Mouse (Mus musculus) midbrain, embryonic 12.5 days (tissue): ENCODE data around the gene Ppib. TPM values are rescaled to one million over a fixed set of nuclear protein-coding genes. Genes with fewer than 3 reads are reported as not detected.

Source experiments
- ATAC-seq: fragments of 200-750 bp; cut with Nextera tagmentation; 2 replicates; pipeline ENCODE4 v1.8.0; 2017; ENCODE audit warnings: low read depth, moderate TSS enrichment, moderate library complexity; ENCODE audit not compliant: low FRiP score
- H3K27ac ChIP-seq: fragments of 300-500 bp; sonication (generic); replicated peaks from 2 replicates; pipeline ENCODE4 v1.5.1; 2016; ENCODE audit warnings: mild to moderate bottlenecking
- H3K27me3 ChIP-seq: fragments of 300-500 bp; sonication (generic); 2 replicates; pipeline ENCODE4 v1.6.1; 2016; ENCODE audit warnings: mild to moderate bottlenecking
- H3K36me3 ChIP-seq: fragments of 300-500 bp; sonication (generic); 2 replicates; pipeline ENCODE4 v1.6.1; 2016
- H3K4me1 ChIP-seq: fragments of 300-500 bp; sonication (generic); 2 replicates; pipeline ENCODE4 v1.6.1; 2016
- H3K4me2 ChIP-seq: fragments of 300-500 bp; sonication (generic); replicated peaks from 2 replicates; pipeline ENCODE4 v1.6.1; 2016; ENCODE audit warnings: mild to moderate bottlenecking, moderate library complexity
- H3K4me3 ChIP-seq: fragments of 300-500 bp; sonication (generic); 2 replicates; pipeline ENCODE4 v1.5.1; 2016; ENCODE audit warnings: mild to moderate bottlenecking
- H3K9ac ChIP-seq: fragments of 300-500 bp; sonication (generic); replicated peaks from 2 replicates; pipeline ENCODE4 v1.6.1; 2016; ENCODE audit warnings: mild to moderate bottlenecking, moderate library complexity
- H3K9me3 ChIP-seq: fragments of 300-500 bp; sonication (generic); 2 replicates; pipeline ENCODE4 v1.6.1; 2016; ENCODE audit warnings: mild to moderate bottlenecking
- WGBS: fragments of 180-500 bp; shearing (Covaris S2); methylation state at CpG from one replicate; pipeline ENCODE4 v1.1.7; 2016; 5-methylcytosine and 5-hydroxymethylcytosine counted together
- polyA plus RNA-seq: library from polyadenylated mRNA; unstranded; fragments of >200 nt; fragmentation: Nextera tagmentation; extraction: Ambion mirVana; gene quantifications from 2 replicates; pipeline ENCODE4 v1.2.1, GENCODE M21; 2016

The Ppib gene
- polyA plus RNA-seq, 1 experiment from 2014 or later: 416 TPM

DNA sequence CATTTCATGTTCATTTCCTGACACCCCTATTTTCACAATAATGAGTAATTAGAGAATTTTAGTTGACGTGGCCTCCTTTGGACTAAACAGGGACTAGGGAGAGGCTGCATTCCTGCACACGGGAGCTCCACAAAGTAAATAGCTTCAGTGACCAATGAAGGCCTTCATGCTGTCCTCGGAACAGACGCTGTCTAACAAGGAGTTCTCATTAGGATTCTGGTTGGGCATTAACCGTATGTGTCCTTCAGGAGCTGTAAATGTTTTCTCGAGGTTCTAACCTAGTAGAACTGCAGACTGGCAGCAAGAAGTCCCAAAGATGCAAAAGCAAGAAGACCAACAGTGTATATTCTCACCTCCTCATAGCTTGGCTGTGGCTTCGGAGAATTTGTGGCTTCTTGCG is 45.1 kb downstream of the Ppib start:
- 92% methylated on average over 8 of the region's 8 CpGs for WGBS
- no peak for ATAC-seq
- Histone ChIP-seq H3K4me3 (no peak overlapping the region), H3K27me3 (no peaks in the 10 kb centered on the region), H3K36me3 (peaks cover 78% of the 10 kb centered on the region), H3K4me1 (peaks cover 3% of the 10 kb centered on the region), H3K4me2 (no peak overlapping the region), H3K9me3 (no peaks in the 10 kb centered on the region), H3K27ac (no peak overlapping the region), H3K9ac (no peak overlapping the region)

DNA sequence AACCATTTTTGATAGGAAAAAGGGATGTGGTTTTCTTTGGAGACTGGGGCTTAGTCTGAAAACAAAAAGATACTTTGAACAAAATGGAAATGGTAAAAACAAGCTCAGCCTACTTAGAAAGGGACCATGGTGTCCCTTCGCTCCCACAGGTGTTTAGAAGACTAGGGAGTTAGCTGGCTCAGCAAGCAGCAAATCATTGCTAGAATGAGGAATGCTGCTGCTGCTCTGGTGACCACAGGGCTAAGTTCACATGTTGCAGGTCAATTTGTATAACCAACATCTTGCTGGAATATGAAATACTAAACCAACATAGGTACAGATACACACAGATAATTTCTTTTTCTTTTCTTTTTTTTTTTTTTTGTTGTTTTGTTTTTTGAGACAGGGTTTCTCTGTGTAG is 49.6 kb downstream of the Ppib start:
- H3K9ac ChIP-seq: no peak overlapping the region
- ATAC-seq: no peak
- H3K4me1 ChIP-seq: peaks cover 17% of the 10 kb centered on the region
- WGBS: 100% methylated on average over 1 of the region's 1 CpGs
- no peak overlapping the region for H3K4me2 ChIP-seq
- H3K4me3 ChIP-seq: no peak overlapping the region
- H3K27ac ChIP-seq: no peak overlapping the region
- no peaks in the 10 kb centered on the region for H3K27me3 ChIP-seq
- H3K9me3 ChIP-seq: no peaks in the 10 kb centered on the region
- peaks cover 51% of the 10 kb centered on the region for H3K36me3 ChIP-seq

DNA sequence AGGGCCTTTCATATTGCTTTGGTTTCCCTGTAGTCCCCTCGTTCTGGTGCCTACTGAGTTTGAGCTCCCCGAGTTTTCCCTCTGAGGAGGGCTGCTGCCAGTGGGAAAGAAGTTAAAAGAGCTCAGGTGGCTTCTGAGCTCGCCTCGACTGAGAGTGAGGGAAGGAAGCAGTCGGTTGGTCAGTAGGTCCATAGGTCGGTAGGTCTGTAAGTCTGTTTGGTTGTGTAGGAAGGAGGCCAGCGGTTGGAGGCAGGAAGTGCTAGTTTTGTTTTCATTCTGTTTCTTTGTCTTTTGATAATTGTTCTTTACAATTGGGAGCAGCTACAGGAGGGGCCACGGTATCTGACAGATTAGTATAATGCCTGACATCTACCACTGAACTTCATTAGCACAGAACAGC is 50.1 kb downstream of the Ppib start:
- Histone ChIP-seq H3K9ac (no peak overlapping the region), H3K27me3 (no peaks in the 10 kb centered on the region), H3K9me3 (no peaks in the 10 kb centered on the region), H3K27ac (peak overlapping the region; percentile 73), H3K36me3 (peaks cover 51% of the 10 kb centered on the region), H3K4me1 (peaks cover 17% of the 10 kb centered on the region), H3K4me3 (no peak overlapping the region), H3K4me2 (no peak overlapping the region)
- 54% methylated on average over 8 of the region's 8 CpGs for WGBS
- no peak for ATAC-seq

DNA sequence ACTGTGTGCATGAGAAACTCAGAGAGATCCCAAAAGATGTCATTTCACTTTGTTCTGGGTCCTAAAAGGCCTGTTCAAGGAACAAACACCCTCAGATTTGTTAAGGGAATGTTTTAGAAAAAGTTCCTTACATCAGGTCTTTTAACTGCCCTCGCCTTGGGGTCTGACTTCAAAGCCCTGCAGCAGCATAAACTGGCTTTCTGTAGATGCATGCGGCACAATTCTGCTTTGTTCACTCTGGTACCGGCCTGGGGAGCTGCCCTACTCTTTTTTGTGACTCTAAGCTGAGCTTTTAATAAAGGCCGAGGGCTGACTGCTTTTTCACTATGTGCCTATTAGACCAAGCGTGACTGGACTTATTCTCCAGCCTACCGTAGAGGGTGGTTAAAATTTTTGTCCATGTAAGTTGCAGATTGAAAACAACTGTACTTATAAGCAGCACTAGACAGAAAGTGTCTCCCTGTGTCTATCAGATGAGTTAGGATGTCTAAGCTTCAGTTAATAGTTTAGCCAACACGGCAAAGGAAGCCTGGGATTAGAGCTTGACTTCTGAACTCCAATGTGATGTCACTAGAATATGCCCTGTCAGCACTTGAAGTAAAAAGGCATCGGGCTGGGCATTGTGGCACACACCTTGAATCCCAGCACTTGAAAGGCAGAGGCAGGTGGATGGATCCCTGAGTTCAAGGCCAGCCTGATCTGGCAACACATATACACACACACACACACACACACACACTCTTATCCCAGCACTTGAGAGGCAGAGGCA is 50.8 kb downstream of the Ppib start:
- WGBS: 30% methylated on average over 8 of the region's 8 CpGs
- Histone ChIP-seq H3K9me3 (no peaks in the 10 kb centered on the region), H3K27ac (peak overlapping the region; percentile 73), H3K4me3 (no peak overlapping the region), H3K36me3 (peaks cover 48% of the 10 kb centered on the region), H3K4me2 (no peak overlapping the region), H3K4me1 (peaks cover 17% of the 10 kb centered on the region), H3K9ac (no peak overlapping the region), H3K27me3 (no peaks in the 10 kb centered on the region)
- ATAC-seq: no peak

DNA sequence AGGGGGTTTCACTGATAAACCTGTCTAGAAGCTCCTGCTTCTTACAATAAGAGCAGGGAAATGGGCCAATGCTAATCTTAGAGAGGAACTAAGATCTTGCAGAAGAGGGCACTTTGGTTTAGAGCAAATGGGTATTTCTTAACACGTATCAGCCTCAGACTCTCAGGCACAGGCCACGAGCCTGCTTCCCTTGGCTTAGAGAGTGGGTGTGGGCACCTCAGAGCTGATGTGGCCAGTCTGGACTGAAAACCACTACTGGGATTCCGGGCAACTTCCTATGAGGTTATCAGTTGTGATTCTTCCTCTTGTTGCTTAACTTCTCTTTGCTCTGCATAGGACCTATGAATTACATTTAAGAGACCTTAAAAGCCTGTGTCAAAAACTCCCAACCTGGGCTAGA is 54.3 kb downstream of the Ppib start:
- peaks cover 22% of the 10 kb centered on the region for H3K4me1 ChIP-seq
- WGBS: 96% methylated on average over 3 of the region's 3 CpGs
- H3K27ac ChIP-seq: no peak overlapping the region
- H3K36me3 ChIP-seq: peaks cover 31% of the 10 kb centered on the region
- H3K9ac ChIP-seq: no peak overlapping the region
- H3K9me3 ChIP-seq: no peaks in the 10 kb centered on the region
- H3K4me2 ChIP-seq: no peak overlapping the region
- H3K4me3 ChIP-seq: no peak overlapping the region
- ATAC-seq: no peak
- no peaks in the 10 kb centered on the region for H3K27me3 ChIP-seq

Other genes starting within 250 kb of the Ppib start
- 12.0 and 15.4 TPM in 2 replicates for gene Zfp609, start 232.7 kb upstream of the Ppib start, polyA plus RNA-seq
- 155 and 160 TPM in 2 replicates for gene Pclaf, start 170.0 kb upstream of the Ppib start, polyA plus RNA-seq
- gene Trip4, start 151.4 kb upstream of the Ppib start, polyA plus RNA-seq: 36.7 and 39.0 TPM in 2 replicates
- gene Csnk1g1, start 151.3 kb upstream of the Ppib start, polyA plus RNA-seq: 24.1 and 27.6 TPM in 2 replicates
- gene Snx22, start 9.5 kb downstream of the Ppib start, polyA plus RNA-seq: 3.5 and 5.2 TPM in 2 replicates
- 135 and 136 TPM in 2 replicates for gene Snx1, start 66.4 kb downstream of the Ppib start, polyA plus RNA-seq
- 126 and 133 TPM in 2 replicates for gene Ciao2a, start 66.4 kb downstream of the Ppib start, polyA plus RNA-seq
- gene Dapk2, start 98.0 kb downstream of the Ppib start, polyA plus RNA-seq: 3.7 and 4.3 TPM in 2 replicates